Mouse (Mus musculus) spleen, adult 12 weeks (tissue): Measurements from ENCODE around the gene Wnk2.
"Not testable (repeated sequence)": the region's sequence is repeated elsewhere in the genome, so short reads cannot be mapped to it uniquely, and the experiment has no call there.

Experiments used
- DNase-seq: peaks from one replicate; pipeline ENCODE4 v3.0.0; 2022; ENCODE audit warnings: low spot score

The Wnk2 gene

GRCm38 (mm10) chr13:49090176-49090575, 57.6 kb downstream of the Wnk2 start:
- DNase-seq: no peak

GRCm38 (mm10) chr13:49088874-49089273, 58.9 kb downstream of the Wnk2 start:
- DNase-seq: no peak

GRCm38 (mm10) chr13:49087420-49087819, 60.4 kb downstream of the Wnk2 start:
- DNase-seq: no peak

DNA sequence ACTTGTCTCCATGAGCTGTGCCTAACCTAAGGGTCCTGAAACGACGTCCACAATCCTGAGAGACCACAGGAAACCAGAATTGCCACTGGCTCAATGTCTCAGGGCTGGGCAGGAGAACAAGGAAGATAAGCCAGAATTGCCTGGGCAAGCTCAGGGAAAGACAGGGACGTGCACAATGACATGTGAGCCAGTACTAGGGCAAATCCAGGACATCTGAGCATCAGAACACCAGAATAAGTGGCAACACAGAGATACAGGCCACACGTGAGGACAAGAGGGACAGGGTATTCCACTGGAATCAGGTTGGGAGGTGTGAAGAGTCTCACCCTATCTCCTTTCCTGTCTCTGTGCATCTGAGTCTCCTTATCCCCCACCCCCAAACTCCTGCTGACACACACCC, 61.4 kb downstream of the Wnk2 start:
- DNase-seq: no peak

- DNase-seq: no peak
These were observed 62.6 kb downstream of the Wnk2 start for GRCm38 (mm10) chr13:49085211-49085610.

DNA sequence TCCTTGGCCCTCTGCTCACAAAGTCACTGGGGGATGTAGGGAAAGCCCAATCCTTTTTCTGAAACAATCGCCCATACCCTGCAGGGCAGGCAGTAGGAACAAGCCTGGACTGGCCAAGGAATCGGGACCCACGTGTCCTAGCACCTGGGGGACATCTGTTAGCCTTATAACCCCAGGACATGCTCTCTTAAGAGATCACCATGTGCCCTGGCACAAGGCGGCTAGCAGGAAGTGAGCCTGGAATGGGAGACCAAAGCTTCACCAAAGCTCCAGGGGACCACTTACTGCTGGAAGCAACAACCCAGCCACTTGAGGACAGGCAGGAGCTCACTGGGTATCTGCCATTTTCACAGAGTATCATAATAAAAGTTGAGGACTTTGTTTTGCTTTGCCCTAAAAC, 63.0 kb downstream of the Wnk2 start:
- DNase-seq: no peak

GRCm38 (mm10) chr13:49083941-49084340, 63.9 kb downstream of the Wnk2 start:
- no peak for DNase-seq

- DNase-seq: no peak
These were observed 65.5 kb downstream of the Wnk2 start for GRCm38 (mm10) chr13:49082151-49082879.

DNA sequence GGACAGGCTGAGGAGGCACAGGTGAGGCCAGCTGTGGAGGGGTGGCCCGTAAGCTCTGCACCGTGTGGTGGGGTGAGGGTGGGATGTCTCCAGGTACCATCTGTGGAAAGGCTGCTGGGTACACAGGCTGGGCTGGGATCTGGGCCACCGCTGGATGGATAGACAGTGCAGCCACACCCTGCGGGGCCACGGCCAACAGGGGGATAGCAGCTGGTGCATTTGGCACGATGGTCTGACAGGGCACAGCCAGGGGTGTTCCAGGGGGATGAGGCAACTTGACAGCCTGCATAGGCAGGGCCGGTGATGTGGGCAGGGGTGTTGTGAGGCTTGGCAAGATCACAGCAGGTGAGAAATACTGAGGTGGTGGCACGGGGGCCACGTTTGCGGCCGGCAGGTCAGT, 71.6 kb downstream of the Wnk2 start:
- DNase-seq: no peak

- no peak for DNase-seq
These were observed 72.4 kb downstream of the Wnk2 start for GRCm38 (mm10) chr13:49075377-49075776.

GRCm38 (mm10) chr13:49073295-49073694, 74.5 kb downstream of the Wnk2 start:
- DNase-seq: no peak

DNA sequence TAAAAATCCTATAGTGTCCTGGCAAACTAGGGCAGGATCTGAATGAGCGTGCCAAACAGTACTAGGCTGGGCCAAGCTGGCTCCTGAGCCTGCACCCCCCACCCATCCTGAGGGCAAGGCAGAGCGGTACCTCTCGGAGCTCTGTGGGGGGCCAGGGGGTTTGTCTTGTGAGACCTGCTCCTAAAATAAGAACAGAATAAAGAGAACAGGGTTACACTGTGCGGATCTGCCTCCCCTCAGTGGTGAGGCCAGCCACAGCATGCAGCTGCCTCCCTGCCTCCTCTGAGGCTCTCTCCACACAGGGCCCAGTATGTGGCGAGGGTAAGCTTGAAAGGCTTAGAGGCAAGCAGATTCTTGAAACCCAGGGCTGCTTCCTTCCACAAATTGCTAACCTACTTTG, 76.0 kb downstream of the Wnk2 start:
- no peak for DNase-seq

DNA sequence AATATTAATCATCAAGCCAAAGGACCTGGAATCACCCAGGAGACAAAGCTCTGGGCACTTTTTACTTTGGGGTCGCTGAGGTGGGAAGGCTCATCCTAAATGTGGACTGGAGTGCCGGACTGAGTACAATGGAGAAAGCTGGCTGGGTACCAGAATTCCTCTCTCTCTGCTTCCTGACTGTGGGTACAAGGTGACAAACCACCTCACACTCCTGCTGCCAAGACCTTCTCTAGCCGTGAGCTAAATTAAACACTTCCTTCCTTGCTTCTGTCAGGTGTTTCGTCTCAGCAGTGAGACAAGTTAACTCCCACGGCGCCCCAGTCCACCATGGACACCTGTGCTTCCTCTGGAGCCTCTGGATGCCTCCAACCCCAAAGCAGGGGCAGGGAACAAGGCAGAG, 77.8 kb downstream of the Wnk2 start:
- DNase-seq: no peak

DNA sequence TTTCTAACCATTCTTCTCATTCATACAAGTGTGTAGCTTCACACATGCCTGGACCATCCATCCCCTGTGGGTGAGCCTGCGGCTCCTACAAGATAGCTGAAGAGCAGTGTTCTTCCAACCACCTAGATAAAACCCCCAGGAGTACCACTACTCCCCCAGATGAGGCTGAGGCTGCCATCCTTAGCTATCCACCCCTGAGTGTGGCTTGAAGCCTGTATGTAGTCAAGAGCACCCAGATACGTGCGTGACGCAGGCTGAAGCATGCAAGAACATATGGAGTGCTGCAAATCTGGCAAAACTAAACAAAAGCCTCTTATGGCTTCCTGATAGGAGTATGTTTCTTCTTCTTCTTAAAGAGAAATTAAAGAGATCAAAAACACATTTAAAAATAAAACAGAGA, 78.4 kb downstream of the Wnk2 start:
- no peak for DNase-seq

- DNase-seq: no peak
These were observed 83.6 kb downstream of the Wnk2 start for GRCm38 (mm10) chr13:49064257-49064656.

- no peak for DNase-seq
These were observed 87.4 kb downstream of the Wnk2 start for GRCm38 (mm10) chr13:49060456-49060855.

DNA sequence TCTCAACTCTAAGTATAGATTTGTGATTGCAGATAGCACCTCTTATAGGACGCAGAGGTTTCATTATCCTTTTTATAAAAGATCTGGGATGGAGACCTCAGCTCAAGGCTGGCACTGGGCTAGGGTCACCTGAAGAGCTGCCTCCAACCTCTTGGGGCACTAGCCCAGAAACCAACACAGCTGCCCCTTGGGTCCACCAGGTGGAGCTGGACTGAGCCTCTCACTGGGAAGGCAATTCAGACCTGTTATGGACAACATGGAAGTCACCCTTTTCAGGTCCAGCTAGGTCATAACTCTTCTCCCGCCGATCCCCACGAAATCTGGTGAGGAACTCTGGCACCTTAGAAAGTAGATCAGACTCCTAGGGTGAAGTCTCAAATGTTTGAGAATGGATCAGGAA, 89.3 kb downstream of the Wnk2 start:
- DNase-seq: no peak

- no peak for DNase-seq
These were observed 91.5 kb downstream of the Wnk2 start for GRCm38 (mm10) chr13:49056304-49056703.

GRCm38 (mm10) chr13:49054753-49055152, 93.1 kb downstream of the Wnk2 start:
- not testable (repeated sequence) for DNase-seq

- DNase-seq: no peak
These were observed 94.5 kb downstream of the Wnk2 start for GRCm38 (mm10) chr13:49053333-49053732.

DNA sequence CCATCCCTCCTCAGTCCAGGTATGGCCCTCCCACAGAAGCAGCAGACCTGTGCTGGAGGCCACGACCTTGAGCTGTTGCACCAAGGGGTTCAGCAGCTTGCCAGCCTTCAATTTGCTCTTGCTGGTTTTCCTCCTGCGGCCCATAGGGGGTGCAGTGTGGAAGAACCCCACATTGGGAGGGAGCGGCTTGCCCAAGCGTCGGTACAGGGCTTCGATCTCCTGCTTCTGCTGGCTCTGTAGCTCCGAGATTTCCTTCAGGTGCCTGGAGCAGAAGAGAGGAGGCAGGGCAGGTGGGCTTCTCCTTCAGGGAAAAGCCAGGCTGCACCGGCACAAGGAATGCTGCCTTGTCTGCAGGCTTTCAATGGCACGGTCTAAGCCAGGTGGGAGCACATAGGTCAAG, 95.3 kb downstream of the Wnk2 start:
- DNase-seq: no peak

GRCm38 (mm10) chr13:49047393-49047792, 100.4 kb downstream of the Wnk2 start:
- no peak for DNase-seq

- DNase-seq: no peak
These were observed 103.7 kb downstream of the Wnk2 start for GRCm38 (mm10) chr13:49044145-49044561.

- DNase-seq: no peak
These were observed 105.4 kb downstream of the Wnk2 start for GRCm38 (mm10) chr13:49042371-49042770.
